Mouse (Mus musculus) CD4-positive, CD25-positive, alpha-beta regulatory T cell, adult 4 months (primary cell): ENCODE measurements at regions not wholly inside any gene's neighbourhood (a gene's known extent, or its start where the extent isn't known, plus 50 kb on each side); places are given as distances from the start of the nearest gene placed in this dataset.

Experiments
- ATAC-seq: one replicate; pipeline ENCODE4 v1.8.0; 2017

DNA sequence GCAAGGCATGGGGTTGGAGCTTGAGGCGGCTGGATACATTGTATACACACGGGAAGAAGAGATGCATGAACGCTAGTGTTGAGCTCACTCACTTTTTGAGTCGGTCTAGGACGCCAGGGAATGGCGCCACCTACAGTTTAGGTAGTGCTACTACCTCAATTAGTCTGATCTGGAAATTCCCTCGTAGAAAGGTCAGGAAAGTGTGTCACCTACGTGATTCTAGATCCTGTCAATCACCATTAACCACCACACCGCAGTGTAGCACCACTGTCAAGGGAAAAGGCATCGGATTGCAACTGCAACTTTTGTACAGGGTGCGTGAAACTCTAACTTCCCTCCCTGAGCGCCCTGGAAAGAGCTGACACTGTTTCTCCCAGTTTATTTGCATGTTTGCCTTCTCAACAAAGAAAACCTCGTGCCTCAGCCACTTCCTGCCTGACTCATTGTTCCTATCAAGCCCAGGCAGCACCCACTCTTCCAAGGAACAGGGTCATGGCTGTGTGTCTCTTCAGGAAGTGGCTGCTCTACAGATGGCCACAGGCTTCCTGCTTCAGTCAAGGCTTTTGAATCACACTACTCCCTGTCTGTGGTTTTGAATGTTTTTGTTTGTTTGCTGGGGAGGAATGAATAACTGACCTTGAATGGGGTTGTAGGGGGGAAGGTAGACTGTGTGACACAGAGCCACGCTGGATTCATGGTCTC, 231.6 kb upstream of the Jmjd1c start:
- ATAC-seq = peak; percentile 88

DNA sequence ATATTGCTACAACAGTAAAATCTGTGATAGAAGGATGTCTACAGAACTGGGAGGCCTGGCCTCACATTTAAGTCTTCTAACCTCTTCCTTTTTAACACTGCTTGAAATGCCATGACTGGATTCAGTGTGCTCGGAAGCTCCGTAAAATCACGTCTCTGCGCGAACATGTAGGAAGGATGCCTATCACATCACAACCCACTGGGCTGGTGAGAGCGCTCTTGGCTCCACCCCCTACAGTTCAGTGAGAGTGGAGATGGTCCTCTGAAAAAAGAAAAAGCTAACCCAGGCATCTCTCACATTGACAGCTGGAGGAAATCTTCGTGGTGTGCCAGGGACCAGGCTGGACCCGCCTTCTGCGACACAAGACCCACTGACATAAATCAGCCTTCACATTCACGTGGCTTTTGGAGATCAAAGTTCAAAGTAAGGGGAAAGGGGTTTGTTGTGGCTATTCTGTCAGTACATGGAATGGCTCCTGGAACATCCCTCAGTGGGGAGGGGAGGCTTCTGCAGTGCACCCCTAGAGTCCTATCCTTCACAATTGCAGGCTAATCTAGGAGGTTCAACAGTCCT, 230.8 kb upstream of the Jmjd1c start:
- peak; percentile 11 for ATAC-seq

DNA sequence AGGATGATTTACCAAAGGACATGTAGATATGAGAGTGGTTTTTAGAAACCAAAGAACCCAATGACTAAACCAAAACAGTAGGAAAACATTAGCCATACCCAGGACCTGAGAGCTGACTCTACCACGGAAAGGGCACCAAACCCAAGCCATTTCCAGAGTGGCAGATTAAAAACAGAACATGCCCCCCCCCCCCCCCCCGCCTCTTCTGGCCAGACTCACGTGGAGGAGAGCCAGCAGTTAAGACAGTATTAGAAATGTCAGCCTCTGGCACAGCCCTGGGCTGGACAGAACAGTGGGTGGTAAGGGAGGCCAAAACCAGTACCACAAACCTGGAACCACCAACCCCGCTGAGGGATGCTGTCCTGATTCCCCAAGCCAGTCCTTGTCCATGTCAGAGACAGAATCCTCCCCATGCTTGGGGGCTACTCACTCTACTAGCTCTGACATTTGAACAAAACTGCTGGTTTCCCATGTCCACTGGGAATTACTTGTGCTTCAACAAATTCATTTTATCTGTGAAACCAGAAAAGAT, 224.7 kb upstream of the Jmjd1c start:
- no peak for ATAC-seq

DNA sequence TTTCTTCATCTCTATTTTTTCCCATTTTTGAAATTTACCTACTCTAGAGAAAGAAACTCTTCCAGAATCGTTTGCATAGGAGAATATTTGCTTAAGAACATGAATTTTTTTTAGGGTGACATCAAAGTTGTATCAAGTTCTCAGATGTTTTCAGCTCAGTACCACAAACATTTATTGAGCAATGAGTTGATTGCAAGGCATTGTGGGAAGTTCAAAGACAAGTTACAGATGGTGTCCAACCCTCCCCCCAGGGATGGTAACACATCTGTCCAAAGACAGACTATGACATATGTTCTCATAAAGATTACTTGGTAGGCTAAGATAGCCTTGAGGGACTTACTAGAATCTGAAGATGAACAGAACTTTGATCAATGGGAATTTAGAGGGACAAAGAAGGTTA, 224.3 kb upstream of the Jmjd1c start:
- no peak for ATAC-seq

DNA sequence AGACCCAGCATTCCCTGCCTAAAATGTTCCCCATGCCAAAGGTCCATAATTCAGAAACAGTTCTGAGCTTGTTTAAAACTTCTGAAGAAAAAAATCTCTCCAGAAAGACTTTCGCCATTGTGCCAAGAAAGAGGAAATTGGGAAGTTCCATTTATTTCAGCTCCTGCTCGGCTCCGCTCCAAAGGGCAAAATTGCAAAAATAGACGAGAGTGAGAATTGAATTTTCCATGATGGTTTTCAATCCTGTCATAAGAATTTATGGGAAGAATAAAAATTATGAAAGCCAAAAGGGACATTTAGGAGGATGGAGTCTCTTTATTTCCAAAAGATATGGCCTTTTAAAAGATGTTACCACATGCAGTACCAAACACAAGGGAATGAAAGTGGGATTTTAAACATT, 222.5 kb upstream of the Jmjd1c start:
- ATAC-seq = no peak

DNA sequence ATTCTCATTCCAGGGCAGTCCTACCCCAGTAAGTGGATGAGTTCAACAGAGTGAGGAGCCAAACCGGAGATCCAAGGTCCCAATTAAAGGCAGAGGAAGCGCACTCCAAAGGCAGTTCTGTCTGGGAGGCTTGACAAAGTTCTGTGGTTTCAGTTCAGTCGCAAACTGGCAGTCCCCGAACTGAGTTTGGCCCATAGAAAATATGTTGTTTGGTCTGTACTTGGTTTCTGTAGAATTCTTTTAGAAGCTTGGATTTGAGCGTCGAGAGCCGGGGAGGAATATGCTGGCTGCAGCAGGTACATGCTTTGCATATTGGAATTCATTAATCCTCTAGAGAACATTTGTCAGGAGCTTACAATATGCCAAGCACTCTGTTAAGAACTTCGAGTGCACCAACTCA, 216.9 kb upstream of the Jmjd1c start:
- no peak for ATAC-seq

DNA sequence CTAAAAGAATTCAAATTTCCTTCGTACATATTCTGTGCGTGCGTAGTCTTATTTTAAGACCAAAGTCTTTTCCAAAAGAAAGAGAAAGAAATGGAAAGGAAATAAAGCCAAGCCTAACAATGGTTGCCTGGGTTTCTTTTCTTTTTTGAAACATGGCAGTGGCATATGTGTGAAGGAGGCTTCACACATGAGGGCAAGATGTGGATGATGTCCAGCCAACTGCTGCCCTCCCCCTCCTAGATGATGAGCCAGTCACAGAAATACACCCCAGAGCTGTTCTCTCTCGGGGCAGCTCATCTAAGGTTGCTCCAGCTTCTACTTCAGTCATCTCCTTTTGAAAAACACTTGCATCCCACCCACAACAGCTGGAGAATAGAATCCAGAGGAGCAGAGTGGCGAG, 213.1 kb upstream of the Jmjd1c start:
- ATAC-seq = no peak

DNA sequence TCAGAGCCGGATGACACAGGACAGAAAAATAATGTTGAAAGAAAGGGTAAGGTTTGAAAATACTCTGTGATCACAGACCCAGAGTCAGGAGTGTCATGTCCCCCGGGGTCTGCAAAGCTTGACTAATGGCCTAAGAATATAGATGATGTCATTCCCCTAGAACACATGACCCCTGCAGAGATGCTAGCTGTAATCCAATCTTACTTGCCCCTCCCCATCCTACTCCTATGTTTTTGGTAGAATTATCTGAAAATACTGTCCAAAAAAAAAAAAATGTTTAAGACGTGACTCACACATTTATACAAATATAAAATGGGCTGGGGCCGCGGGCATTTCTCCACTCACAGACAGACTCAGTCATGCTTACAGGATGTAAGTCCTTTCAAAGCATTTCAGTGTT, 210.3 kb upstream of the Jmjd1c start:
- no peak for ATAC-seq

DNA sequence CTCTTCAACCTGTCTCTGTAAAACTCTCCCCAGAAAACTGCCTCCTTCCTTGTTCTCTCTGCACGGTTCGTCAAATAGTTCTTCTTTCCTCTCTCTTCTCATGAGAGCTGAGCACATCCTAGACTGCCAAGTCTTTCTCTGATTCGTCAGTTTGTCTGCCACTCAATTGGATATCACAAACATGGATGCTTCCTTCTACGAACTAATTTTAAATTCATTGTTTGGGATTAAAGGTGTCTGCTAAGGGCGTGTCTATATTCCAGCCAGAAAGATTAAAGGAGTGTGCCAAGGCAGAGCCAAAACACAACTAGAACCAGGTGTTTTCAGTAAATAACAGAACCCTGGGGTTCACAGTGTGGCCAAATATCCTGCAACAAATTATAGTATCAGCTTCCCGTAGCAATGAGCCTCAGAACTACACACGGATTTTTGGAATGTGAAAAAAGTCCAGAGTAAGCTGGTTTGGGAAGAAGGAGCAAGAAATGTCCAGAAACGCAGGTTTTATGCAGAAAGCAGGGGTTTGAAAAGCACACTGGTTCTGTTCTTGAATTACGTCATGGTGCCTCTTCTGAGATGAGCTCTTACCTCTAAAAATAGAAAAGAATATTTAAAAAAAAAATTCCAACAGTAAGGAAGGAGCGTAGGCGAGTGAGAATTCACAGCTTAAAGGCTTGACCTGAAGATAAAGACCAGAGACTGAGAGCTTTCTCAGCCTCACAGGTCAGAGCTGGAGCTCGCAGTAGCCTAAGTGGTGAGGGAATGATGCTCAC, 206.0 kb upstream of the Jmjd1c start:
- ATAC-seq = no peak

DNA sequence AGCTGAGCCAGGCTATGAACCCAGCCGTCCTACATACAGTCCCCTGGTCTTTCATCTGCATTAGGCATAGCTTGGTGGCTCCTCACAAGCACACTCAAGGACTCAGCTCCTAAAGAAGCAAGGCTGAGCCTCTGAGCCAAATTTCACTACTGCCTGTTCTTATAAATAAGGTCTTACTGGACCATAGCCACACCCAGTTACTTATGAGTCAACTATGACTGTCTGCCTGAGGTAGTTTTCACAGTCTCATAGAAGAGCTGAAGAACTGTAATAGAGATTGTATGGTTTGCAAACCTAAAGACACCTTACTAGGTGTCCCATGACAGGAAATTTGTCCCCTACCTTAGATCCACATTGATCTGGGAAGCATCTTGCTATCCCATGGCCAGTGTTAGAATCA, 204.1 kb upstream of the Jmjd1c start:
- ATAC-seq = no peak

DNA sequence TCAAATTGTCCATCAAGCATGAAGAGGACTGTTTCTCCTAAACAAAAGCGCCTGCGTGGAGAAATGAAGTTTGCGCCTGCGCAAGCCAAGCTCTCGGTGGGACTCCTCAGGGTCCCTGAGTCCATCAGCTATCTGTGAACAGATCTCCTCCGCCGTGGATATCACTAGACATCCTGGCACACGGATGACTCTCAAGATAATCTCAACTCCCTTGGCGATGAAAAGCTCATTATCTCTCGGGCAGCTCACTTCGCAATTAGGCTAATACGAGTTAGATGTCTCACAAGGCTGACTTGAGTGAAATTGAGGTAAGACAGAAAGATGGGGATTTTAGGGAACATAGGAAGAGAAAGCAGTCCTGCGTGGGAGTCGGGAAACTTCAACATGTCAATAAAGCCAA, 202.1 kb upstream of the Jmjd1c start:
- no peak for ATAC-seq

DNA sequence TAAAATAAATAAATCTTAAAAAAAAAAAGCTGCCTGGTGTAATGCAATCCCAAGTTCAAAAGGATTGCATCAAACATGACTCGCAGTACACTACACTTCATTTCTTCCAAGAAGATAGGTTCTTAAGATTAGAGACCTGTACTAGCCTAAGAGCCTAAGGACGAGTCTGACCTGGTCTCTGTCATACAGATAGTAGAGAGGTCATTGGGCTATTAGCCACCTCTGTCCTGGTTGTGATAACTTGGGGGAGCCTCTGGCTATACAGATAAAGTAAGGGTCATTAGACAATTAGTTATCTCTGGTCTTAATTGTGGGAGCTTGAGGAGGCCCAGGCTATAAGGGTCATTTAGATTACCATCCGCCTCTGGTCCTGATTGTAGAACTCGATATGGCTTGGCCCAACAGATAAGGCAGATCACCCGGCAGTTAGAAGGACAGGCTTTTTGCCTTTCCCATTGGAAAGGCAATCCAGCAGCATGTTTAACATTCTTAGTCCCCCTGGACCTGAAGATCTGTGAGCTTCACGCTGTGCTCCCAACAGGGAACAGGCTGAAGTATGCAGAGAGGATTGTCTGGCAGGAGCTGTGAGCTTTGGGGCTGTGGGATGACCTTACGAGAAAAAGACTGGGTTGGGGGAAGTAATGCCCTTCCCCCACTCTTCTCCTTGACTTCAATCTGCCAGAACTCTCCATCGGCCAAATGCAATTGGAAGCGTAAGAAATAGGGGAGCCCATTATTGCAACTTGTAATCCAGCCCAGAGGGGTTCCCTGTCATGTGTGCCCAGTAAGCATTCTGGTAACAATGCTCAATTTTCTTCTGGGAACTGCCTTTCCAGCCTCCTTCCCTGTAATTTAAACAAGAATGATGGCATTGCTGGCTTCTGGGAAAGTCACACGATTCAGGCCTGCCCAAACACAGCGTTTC, 199.0 kb upstream of the Jmjd1c start:
- ATAC-seq = no peak

DNA sequence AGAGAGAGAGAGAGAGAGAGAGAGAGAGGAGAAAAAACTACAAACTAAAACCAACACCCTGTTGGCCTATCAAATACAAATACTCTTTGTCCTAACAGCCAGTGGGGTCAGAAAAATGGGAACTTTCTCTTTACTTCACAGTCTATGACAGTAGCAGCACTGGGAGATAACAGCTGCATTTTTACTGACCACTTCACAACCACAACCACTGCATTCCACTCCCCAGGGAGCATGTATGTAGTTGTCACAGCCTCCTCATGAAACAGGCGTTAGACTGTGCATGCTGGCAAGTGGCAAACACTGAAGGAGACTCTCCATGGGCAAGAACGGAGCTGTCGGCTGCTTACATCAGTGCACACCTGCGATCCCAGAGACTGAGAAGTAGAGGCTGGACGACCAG, 196.2 kb upstream of the Jmjd1c start:
- no peak for ATAC-seq

DNA sequence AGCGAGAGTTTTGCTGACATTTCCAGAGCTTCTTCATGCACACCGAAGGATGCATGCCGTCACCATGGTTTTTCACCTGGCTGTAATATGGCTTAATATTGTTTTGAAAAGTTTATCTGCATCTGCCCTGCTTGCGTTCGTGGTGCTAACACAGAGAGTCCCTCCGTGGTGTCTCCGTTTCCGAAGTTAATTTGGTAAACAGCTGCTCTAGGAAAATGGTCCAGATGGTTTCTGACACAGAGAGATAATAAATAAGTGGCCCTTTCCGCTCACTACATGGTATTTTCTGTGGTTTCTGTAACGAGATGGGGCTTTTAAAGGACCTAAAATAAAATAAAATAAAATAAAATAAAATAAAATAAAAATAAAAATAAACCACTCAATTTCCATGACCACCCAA, 195.1 kb upstream of the Jmjd1c start:
- no peak for ATAC-seq

DNA sequence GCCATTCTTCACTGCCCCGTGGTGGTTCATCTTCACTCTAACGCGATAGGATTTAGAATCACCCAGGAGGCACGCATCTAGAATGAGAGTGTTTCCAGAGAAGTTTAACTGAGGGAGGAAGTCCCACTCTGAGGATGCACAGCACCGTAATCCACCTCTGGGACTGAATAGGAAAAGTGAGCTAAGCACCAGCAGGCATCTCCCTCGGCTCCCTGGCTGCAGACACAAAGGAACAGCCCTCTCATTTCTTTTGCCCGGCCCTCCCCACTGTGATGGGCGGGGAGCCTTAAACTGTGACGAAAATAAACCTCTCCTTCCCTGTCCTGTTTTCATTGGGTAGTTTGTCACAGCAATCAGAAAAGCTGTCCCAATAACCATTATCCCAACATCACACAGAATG, 194.1 kb upstream of the Jmjd1c start:
- no peak for ATAC-seq

DNA sequence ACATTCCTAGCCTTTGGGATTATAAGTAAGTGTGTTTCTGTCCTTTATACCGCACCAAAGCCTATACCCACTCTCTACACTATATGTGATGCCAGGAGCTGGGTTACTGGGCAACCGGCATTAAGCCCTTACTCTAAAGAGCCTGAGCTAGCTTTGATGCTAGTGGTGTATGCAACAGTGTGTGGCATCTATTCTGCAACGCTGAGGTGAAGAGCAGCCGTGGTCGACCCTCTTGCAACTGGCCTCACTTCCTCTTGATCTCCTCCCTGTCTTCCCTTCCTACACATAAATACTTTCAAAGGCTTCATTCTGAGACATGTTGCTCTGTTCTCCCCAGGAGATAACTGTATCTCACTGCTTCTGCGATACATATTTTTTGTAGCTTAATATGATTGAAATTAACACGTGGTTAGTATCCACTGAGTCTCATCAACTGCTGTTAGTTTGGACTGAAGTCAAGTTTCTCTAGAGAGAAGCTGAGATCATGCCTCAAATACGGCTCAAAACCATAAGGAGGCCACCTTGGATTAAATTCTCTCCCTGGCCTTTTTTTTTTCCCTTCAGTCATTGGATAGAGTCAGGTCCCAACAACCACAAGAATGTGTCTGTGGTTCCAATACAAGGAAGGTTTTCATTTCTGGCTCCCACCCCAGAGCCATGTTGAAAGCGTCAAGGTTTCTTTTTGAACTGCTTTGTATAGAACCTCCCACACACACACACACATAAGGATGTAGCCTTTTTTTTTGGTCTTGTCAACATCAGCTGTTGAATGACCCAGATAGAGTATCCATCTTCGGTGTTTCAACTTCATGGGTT, 191.2 kb upstream of the Jmjd1c start:
- ATAC-seq = no peak

DNA sequence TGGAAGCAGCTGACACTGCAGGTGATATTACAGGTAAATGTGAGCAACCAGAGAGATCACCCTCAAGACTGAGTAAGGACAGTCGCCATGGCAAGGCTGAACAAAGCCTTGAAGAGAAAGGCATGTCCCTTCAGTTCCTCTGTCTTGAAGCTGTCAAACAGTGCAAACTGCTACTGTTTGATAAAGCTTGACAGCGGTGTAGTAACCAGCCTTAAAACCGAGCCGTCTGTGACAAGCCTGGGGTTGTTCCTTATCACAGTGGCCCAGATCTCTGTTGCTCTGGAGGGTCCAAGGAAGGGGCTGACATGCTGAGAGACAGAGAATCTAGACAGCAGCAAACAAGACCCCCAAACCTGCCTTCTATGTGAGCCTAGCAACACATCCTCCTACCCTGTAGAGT, 188.1 kb upstream of the Jmjd1c start:
- ATAC-seq = no peak

DNA sequence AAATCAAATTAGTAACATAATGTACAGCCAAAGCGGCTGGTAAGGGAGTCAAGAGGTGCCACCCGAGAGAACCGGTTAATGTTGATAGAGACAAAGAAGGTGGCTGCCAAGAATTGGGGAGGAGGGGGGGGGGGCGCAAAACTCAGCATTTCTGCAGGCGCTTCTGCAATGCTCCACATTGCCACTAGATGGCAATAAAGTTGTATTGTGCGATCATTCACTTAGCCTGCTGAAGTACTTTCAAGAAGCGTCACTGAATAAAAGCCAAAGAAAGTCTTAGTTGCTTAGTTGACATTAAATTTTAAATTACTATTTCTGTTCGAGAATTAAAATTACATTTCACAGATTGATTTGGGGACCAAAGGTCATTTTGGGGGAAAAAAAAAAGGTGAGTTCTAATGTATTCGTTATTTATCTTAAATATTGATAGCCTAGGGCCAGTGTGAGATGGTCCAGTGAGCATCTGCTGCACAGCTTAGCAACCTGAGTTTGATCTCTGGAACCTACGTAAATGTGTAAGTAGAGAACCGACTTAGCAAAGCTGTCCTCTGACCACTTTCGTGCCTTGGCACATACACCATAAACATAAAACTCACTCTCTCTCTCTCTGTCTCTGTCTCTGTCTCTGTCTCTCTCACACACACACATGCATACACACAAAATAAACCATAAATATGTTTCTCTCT, 186.6 kb upstream of the Jmjd1c start:
- ATAC-seq = peak; percentile 91

DNA sequence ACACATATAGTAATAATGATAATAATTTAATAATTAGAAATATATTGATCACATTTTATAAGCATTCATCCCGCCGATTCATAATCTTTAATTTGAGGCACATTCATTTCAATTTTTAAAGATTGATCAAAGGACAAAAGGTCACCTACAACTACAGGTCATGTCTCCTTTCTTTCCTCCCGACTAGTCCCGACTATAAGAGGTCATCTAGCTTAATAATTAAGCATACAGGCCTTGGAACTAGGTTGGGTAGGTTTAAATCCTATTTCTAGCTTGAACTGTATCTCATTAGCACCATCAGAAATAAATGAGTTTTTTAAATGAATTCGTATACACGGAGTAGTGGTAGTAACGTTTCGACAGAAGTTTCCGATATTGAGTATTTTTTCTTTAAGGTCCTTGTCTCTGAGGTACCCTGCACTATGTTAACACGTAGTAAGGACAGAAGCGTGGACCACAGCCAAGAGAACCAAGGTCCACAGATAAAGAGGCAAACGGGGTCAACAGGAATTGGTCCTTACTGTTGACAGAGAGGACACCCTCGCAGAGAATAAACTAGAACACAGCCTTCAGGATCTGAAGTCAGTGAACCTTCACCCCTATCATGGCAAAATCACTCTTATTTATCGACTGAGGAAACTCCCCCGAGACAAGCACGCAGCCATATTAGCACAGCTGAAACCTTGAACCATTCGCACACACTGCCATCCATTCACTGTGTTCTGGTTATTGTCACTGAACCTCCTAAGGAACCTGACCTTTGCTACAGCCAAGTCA, 185.8 kb upstream of the Jmjd1c start:
- no peak for ATAC-seq

DNA sequence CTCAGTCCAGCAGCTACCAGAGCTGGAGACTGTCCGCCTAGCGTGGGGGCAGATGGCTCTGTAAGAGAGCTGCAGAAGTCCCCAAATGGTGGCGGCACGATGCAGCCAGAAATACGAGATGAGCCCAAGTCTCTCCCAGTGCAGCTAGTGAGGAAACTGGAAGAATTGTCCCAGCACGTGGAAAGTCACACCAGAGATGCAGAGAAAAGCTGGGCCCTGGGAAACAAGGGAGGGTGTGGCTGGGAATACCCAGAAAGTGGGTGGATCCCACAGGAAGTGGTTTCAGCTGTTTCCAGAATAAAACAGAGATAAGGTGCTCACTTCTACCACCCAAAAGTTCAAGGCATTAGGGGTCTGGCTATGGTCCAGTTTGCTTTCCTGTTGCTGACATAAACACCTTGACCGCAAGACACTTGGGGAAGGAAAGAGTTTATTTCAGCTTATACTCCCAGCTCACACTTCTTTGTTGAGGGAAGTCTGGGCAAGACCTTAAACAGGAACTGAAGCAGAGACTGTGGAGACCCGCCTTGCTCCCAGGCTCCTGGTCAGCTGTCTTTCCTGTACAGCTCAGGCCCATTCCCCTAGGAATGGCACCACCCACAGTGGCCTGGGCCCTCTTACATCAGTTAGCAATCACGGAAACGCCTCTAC, 184.5 kb upstream of the Jmjd1c start:
- no peak for ATAC-seq
